Mouse (Mus musculus) small intestine, adult 2 months (tissue): Measurements from ENCODE around the gene Hspb7.

Experiments used
- CTCF ChIP-seq: fragments of 200-500 bp; IDR thresholded peaks from 2 replicates; pipeline ENCODE4 v1.5.1; 2012; ENCODE audit warnings: low read depth, mild to moderate bottlenecking, control low read depth, inconsistent platforms, low read length, moderate library complexity, mixed read lengths; ENCODE audit not compliant: insufficient replicate concordance, insufficient read length; ENCODE audit errors: extremely low read depth
- POLR2A ChIP-seq: fragments of 200-500 bp; IDR thresholded peaks from 2 replicates; pipeline ENCODE4 v1.6.1; 2012; ENCODE audit warnings: low read depth, mild to moderate bottlenecking, control low read depth, inconsistent platforms, low read length, moderate library complexity

DNA sequence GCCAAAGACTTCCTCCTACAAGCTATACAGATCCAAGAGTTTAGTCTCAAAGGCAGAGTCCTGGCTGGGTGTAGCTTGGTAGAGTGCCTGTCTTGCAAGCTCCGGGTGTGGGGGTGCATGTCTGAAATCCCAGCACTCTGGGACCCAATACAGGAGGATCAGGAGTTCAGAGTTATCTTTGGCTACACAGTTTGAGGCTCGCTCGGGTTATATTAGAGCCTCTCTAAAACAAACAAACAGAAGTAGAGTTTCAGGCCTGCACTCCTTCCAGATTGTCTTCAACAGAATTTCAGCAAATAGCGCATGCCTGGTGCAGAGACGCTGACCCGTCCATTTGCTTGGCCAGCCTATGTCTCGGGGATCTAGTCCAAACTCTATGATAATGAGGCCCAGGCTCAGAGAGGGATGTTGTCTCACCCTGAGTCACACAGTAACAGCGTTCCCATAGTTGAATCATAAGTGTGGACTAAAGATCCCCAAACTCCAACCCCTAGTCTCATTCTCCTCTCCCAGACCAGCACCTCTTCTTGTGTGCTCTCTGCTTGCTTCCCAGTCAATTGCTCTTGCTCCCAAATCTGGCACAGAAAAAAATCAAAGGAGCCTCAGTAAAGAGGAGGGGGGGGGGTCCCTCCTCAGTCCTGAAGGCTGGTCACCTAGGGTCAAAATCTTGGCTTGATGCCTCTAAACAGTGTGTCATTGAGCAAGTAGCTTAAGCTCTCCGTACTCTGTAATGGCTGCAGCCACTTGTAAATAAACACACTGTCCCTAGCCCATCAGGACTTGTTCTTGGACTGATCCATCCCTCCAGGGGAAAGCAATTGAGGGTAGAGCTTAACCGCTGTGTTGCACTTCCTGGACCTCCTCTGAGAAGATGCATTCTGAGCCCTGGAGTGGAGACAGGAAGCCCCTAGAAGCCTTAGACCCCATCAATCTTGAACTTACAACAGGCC, 6.5 kb downstream of the Hspb7 start:
- no peak for TF ChIP-seq POLR2A
- TF ChIP-seq CTCF: no peak
